Mouse (Mus musculus) liver, embryonic 15.5 days (tissue): ENCODE results near the gene Wtip. TPM values are rescaled to one million over a fixed set of nuclear protein-coding genes. Genes with fewer than 3 reads are reported as not detected.
A peak's percentile ranks its signal among the peaks of the same experiment; 100 is the strongest.
"Not testable (repeated sequence)": the region's sequence is repeated elsewhere in the genome, so short reads cannot be mapped to it uniquely, and the experiment has no call there.

ENCODE experiments used
- ATAC-seq: fragments of 200-750 bp; cut with Nextera tagmentation; 2 replicates; pipeline ENCODE4 v1.8.0; 2017; ENCODE audit warnings: moderate number of reproducible peaks, mild to moderate bottlenecking, moderate library complexity; ENCODE audit not compliant: insufficient read depth
- H3K27ac ChIP-seq: fragments of 300-500 bp; sonication (generic); replicated peaks from 2 replicates; pipeline ENCODE4 v1.5.1; 2015; ENCODE audit warnings: mild to moderate bottlenecking, inconsistent platforms
- H3K27me3 ChIP-seq: fragments of 300-500 bp; sonication (generic); 2 replicates; pipeline ENCODE4 v1.6.1; 2015; ENCODE audit warnings: mild to moderate bottlenecking, inconsistent platforms
- H3K36me3 ChIP-seq: fragments of 300-500 bp; sonication (generic); replicated peaks from 2 replicates; pipeline ENCODE4 v1.6.1; 2015; ENCODE audit warnings: moderate library complexity, mild to moderate bottlenecking, inconsistent platforms
- H3K4me1 ChIP-seq: fragments of 300-500 bp; sonication (generic); replicated peaks from 2 replicates; pipeline ENCODE4 v1.6.1; 2015; ENCODE audit warnings: inconsistent platforms
- H3K4me2 ChIP-seq: fragments of 300-500 bp; sonication (generic); 2 replicates; pipeline ENCODE4 v1.6.1; 2015; ENCODE audit warnings: moderate library complexity, mild to moderate bottlenecking, inconsistent platforms
- H3K4me3 ChIP-seq: fragments of 300-500 bp; sonication (generic); replicated peaks from 2 replicates; pipeline ENCODE4 v1.5.1; 2015; ENCODE audit warnings: mild to moderate bottlenecking, inconsistent platforms
- H3K9ac ChIP-seq: fragments of 300-500 bp; sonication (generic); 2 replicates; pipeline ENCODE4 v1.6.1; 2015; ENCODE audit warnings: moderate library complexity, mild to moderate bottlenecking, inconsistent platforms
- H3K9me3 ChIP-seq: fragments of 300-500 bp; sonication (generic); replicated peaks from 2 replicates; pipeline ENCODE4 v1.6.1; 2016; ENCODE audit warnings: inconsistent platforms
- WGBS: fragments of 180-500 bp; shearing (Covaris S2); methylation state at CpG from one replicate; pipeline ENCODE4 v1.1.7; 2015; ENCODE audit warnings: mixed read lengths; ENCODE audit not compliant: insufficient replicate concordance; 5-methylcytosine and 5-hydroxymethylcytosine counted together
- polyA plus RNA-seq: library from polyadenylated mRNA; unstranded; fragments of >200 nt; fragmentation: Nextera tagmentation; extraction: Ambion mirVana; gene quantifications from 2 replicates; pipeline ENCODE4 v1.2.1, GENCODE M21; 2015

The Wtip gene
- 0.33 and 0.76 TPM in 2 replicates for polyA plus RNA-seq

DNA sequence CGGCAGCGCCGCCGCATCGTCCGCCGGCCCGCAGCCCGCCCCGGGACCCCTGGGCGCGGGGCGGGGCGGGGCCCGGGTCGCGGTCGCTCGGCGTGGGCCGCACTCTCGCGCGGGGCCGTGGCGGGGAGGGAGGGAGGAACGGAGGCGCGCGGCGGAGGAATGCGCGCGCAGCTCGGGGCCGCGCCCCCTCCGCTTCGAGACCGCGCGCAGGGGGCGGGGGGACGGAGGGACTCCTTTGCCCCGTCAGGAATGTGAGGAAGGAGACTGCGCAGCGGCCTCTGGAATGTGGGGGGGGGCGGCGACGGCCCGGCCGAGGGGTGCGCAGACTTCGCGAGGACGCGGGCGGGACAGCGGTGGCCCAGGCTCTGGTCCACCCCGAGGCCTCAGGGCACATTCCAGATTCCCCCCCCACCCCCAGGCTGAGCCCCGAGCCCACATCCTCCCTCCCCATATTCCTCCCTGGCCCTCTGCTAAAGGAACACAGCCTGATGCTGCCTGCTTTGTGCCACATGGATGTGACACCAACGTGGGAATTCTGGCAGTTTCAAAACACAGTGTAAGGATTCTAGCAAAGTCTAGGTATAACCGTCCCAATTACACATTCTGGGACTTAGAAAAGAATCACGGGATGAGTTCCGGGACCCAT lies at the start of gene Wtip:
Gene Wtip, minus strand, starts transcription at position 152 of the 646 bp plus-strand sequence.
- peak within 1 kb of the TSS; percentile 58 for H3K4me3 ChIP-seq
- H3K4me1 ChIP-seq = peaks cover 5% of the 10 kb centered on the region; the same call in 1 of the 2 replicates
- no peaks in the 10 kb centered on the region for H3K9me3 ChIP-seq
- H3K27me3 ChIP-seq = peaks cover 56% of the 10 kb centered on the region
- no peak within 1 kb of the TSS for H3K27ac ChIP-seq
- peak; percentile 74 for ATAC-seq
- no peaks in the 10 kb centered on the region for H3K36me3 ChIP-seq
- 3% methylated on average over 60 of the region's 65 CpGs for WGBS
- H3K4me2 ChIP-seq = peak within 1 kb of the TSS; percentile 59
- H3K9ac ChIP-seq = peak within 1 kb of the TSS; percentile 47

- H3K27ac ChIP-seq, ATAC-seq, H3K36me3 ChIP-seq, H3K4me2 ChIP-seq, H3K27me3 ChIP-seq, H3K9ac ChIP-seq, H3K4me1 ChIP-seq, H3K9me3 ChIP-seq, H3K4me3 ChIP-seq: not testable (repeated sequence)
- 77% methylated on average over 6 of the region's 6 CpGs for WGBS
Observed at GRCm38 (mm10) chr7:34176241-34176640, 43.2 kb upstream of the Wtip start.

DNA sequence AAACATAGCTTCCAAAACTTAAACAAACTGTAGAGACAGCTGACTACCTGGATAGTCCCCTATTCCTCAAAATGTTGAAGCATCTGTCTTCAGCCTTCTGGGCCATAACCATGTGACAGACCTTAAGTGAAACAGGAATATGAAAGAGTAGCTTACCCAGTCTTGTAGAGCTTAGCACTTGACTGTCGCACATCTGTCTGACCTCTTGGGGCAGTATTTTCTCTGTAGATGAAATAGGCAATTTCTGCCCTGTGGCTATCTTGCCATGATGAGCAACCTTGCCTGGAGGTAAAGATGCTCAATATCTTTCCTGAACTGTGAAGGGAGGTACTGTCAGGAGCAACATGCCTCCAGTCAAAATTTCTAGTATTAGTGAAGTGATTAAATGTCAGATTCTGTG lies 39.2 kb upstream of the Wtip start:
- H3K4me3 ChIP-seq = no peak overlapping the region
- H3K27ac ChIP-seq = no peak overlapping the region
- peaks cover 11% of the 10 kb centered on the region for H3K4me1 ChIP-seq
- H3K4me2 ChIP-seq = no peak overlapping the region
- H3K27me3 ChIP-seq = no peaks in the 10 kb centered on the region
- no peaks in the 10 kb centered on the region for H3K9me3 ChIP-seq
- ATAC-seq = no peak
- no peaks in the 10 kb centered on the region for H3K36me3 ChIP-seq
- 46% methylated on average over 1 of the region's 1 CpGs for WGBS
- H3K9ac ChIP-seq = no peak overlapping the region

DNA sequence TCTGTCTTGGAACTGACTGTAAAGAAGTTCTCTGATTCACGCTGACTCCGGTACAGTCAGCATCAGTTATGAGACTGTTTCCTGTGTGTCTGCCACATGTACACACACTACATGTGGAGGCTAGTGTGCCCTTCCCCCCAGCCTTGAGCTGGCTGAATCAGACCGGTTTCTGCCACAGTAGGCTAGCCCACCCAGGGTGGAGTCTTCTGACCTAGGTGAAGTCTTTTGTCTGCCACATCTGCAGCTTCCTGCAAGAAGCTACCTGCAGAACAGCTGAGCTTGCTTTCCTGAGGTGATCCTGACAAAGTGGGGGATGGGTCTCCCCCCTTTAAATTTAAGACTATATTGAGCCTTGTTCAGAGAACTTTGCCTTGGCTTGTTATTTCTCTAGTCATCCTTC lies 36.4 kb upstream of the Wtip start, which contains the start of gene Uba2:
Gene Uba2, minus strand, starts transcription at position 146 of the 400 bp plus-strand sequence.
- WGBS = 72% methylated on average over 3 of the region's 3 CpGs
- H3K4me1 ChIP-seq = peaks cover 26% of the 10 kb centered on the region
- no peak for ATAC-seq
- no peaks in the 10 kb centered on the region for H3K9me3 ChIP-seq
- H3K27ac ChIP-seq = peak within 1 kb of the TSS; percentile 85
- H3K4me2 ChIP-seq = peak within 1 kb of the TSS; percentile 90
- no peaks in the 10 kb centered on the region for H3K27me3 ChIP-seq
- peak within 1 kb of the TSS; percentile 83 for H3K9ac ChIP-seq
- peaks cover 15% of the 10 kb centered on the region for H3K36me3 ChIP-seq
- peak within 1 kb of the TSS; percentile 91 for H3K4me3 ChIP-seq

GRCm38 (mm10) chr7:34168470-34169251 lies 35.6 kb upstream of the Wtip start:
- peak overlapping the region; percentile 85 for H3K27ac ChIP-seq
- ATAC-seq = peak; percentile 93
- H3K4me3 ChIP-seq = peak overlapping the region; percentile 91
- H3K9ac ChIP-seq = peak overlapping the region; percentile 83
- H3K9me3 ChIP-seq = no peaks in the 10 kb centered on the region
- H3K4me2 ChIP-seq = peak overlapping the region; percentile 90
- peaks cover 26% of the 10 kb centered on the region for H3K4me1 ChIP-seq
- no peaks in the 10 kb centered on the region for H3K27me3 ChIP-seq
- H3K36me3 ChIP-seq = peaks cover 21% of the 10 kb centered on the region
- 10% methylated on average over 30 of the region's 30 CpGs for WGBS

DNA sequence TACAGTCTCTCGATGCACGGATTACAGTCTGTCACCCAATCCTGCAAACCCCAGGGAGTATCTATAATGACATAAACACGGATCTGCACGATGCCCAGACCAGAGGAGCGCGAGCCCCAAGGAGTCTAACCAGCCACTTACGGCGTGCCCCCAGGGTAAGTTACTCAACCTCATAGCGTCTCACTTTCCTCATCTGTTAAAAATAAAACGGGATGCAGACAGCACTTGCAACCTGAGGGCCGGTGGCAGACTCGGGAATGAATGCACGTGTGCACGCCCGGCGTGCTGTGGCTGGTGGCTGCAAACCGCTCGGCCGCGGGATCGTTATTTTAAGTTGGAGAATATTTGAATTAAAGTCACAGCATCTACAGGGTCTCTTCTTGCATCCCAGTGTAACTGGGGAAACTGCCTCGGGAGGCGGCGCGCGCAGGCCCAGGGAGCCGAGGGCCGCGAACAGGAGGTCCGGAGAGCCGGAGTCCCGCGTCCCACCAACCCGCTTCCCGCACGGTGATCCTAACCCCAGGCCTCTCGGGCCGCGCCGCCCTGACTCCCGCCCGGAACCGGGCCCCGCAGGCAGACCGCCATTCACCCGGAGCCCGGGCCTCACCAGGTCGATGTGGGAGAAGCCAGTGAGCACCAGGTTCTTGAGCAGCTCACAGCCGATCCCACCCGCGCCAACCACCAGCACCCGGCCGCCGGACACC lies 34.9 kb upstream of the Wtip start:
- peaks cover 29% of the 10 kb centered on the region for H3K36me3 ChIP-seq
- ATAC-seq = peak; percentile 82
- no peaks in the 10 kb centered on the region for H3K27me3 ChIP-seq
- H3K4me3 ChIP-seq = peak overlapping the region; percentile 91
- under 1% methylated on average over 54 of the region's 54 CpGs for WGBS
- peaks cover 26% of the 10 kb centered on the region for H3K4me1 ChIP-seq
- peak overlapping the region; percentile 85 for H3K27ac ChIP-seq
- H3K9ac ChIP-seq = peak overlapping the region; percentile 83
- no peaks in the 10 kb centered on the region for H3K9me3 ChIP-seq
- peak overlapping the region; percentile 90 for H3K4me2 ChIP-seq

DNA sequence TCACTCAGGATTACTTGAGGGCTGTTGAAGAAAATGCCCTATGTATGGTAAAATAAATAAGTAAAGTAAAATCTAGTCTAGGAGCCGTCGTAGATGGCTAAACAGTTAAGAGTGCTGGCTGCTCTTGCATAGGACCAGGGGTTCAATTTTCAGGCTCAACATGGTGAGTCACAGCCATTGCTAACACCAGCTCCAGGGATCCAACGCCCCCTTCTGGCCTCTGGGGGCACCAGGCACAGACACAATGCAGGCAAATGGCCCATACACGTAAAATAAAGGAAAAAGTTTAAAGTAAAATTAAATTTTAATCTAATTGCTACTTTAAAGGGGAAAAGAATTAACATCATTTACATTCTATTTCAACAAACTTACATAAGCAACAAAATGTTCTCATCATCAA lies 33.8 kb upstream of the Wtip start:
- Histone ChIP-seq H3K4me2 (peak overlapping the region; percentile 52), H3K4me3 (peak overlapping the region; percentile 24), H3K27ac (no peak overlapping the region), H3K9ac (no peak overlapping the region), H3K9me3 (no peaks in the 10 kb centered on the region), H3K36me3 (peaks cover 39% of the 10 kb centered on the region), H3K4me1 (peaks cover 26% of the 10 kb centered on the region), H3K27me3 (no peaks in the 10 kb centered on the region)
- ATAC-seq = no peak
- 38% methylated on average over 4 of the region's 4 CpGs for WGBS

GRCm38 (mm10) chr7:34165999-34166398 lies 32.9 kb upstream of the Wtip start:
- Histone ChIP-seq H3K9me3 (no peaks in the 10 kb centered on the region), H3K36me3 (peaks cover 48% of the 10 kb centered on the region), H3K27me3 (no peaks in the 10 kb centered on the region), H3K27ac (no peak overlapping the region), H3K9ac (no peak overlapping the region), H3K4me3 (0 out of 2 replicates have a peak overlapping the region, but pooled peaks have one; percentile 24), H3K4me1 (peaks cover 26% of the 10 kb centered on the region), H3K4me2 (peak overlapping the region; percentile 52; the same call in 1 of the 2 replicates)
- no peak for ATAC-seq
- WGBS = 76% methylated on average over 3 of the region's 3 CpGs

DNA sequence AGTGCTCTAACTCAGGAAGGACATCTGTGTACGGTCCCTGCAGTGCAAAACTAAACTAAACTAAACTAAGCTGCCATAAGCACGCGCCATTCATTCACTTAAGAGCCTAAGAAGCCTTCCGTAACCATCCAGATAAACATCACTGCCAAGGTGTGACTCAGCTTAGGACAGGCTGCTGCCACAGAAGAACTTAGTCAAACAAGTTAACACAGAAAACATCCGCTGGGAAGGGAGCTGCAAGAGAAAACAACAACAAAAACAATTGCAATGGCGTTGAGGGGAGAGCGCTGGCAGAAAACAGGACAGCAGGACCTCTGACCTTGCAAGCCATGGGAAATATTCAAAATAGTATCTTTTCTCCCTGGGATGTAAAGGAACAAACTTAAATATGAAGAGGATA lies 31.6 kb upstream of the Wtip start:
- no peaks in the 10 kb centered on the region for H3K27me3 ChIP-seq
- WGBS = 85% methylated on average over 7 of the region's 7 CpGs
- no peak for ATAC-seq
- H3K27ac ChIP-seq = no peak overlapping the region
- H3K4me2 ChIP-seq = no peak overlapping the region
- H3K9ac ChIP-seq = no peak overlapping the region
- H3K36me3 ChIP-seq = peaks cover 60% of the 10 kb centered on the region
- peaks cover 26% of the 10 kb centered on the region for H3K4me1 ChIP-seq
- H3K9me3 ChIP-seq = no peaks in the 10 kb centered on the region
- no peak overlapping the region for H3K4me3 ChIP-seq

GRCm38 (mm10) chr7:34159167-34159566 lies 26.1 kb upstream of the Wtip start:
- Histone ChIP-seq H3K27ac (no peak overlapping the region), H3K36me3 (peaks cover 96% of the 10 kb centered on the region), H3K4me1 (no peaks in the 10 kb centered on the region), H3K27me3 (no peaks in the 10 kb centered on the region), H3K9me3 (no peaks in the 10 kb centered on the region), H3K9ac (no peak overlapping the region), H3K4me2 (no peak overlapping the region), H3K4me3 (no peak overlapping the region)
- no peak for ATAC-seq
- WGBS = 82% methylated on average over 3 of the region's 3 CpGs

DNA sequence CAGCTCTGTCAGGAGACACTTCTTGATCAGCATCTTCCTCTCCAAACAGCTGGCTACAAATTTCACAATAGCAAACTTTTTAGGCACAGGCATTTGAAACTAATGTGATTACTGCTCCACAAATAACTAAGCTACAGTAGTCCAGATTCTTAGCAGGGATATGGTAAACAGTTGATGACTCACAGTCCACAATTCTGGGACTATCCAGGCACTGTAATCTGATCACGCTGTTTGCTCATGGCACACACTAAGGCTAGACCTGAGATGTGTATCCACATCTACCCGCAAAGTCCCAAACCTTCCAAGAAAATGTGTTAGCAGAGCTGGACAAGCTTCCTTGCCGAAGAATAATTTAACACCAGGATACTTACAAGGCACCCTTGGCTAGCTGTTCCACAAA lies 24.9 kb upstream of the Wtip start:
- no peak for ATAC-seq
- no peak overlapping the region for H3K4me3 ChIP-seq
- peaks cover 98% of the 10 kb centered on the region for H3K36me3 ChIP-seq
- WGBS = 92% methylated on average over 3 of the region's 3 CpGs
- H3K4me1 ChIP-seq = no peaks in the 10 kb centered on the region
- no peaks in the 10 kb centered on the region for H3K27me3 ChIP-seq
- H3K4me2 ChIP-seq = no peak overlapping the region
- H3K27ac ChIP-seq = no peak overlapping the region
- H3K9me3 ChIP-seq = no peaks in the 10 kb centered on the region
- no peak overlapping the region for H3K9ac ChIP-seq
